Mouse (Mus musculus) bone marrow, adult 2 months (tissue): ENCODE data around the gene Mef2b. TPM values are rescaled to one million over a fixed set of nuclear protein-coding genes. Genes with fewer than 3 reads are reported as not detected.

Source experiments
- H3K27ac ChIP-seq: fragments of 200-500 bp; 2 replicates; pipeline ENCODE4 v1.5.1; 2012; ENCODE audit warnings: low read depth, mild to moderate bottlenecking, control low read depth, inconsistent platforms, low read length; ENCODE audit not compliant: control insufficient read depth, poor library complexity, insufficient read depth
- H3K4me1 ChIP-seq: fragments of 200-500 bp; 2 replicates; pipeline ENCODE4 v1.6.1; 2011; ENCODE audit warnings: low read length; ENCODE audit not compliant: control insufficient read depth, insufficient read depth
- H3K4me3 ChIP-seq: fragments of 200-500 bp; replicated peaks from 2 replicates; pipeline ENCODE3; 2011; ENCODE audit warnings: mild to moderate bottlenecking, low read depth, low read length, control low read depth; ENCODE audit not compliant: control insufficient read depth
- CTCF ChIP-seq: fragments of 200-500 bp; IDR thresholded peaks from 2 replicates; pipeline ENCODE4 v1.5.1; 2011; ENCODE audit warnings: low read length, control low read depth; ENCODE audit not compliant: control insufficient read depth, insufficient read depth
- POLR2A ChIP-seq: fragments of 200-500 bp; IDR thresholded peaks from 2 replicates; pipeline ENCODE4 v1.6.1; 2011; ENCODE audit warnings: low read depth, mild to moderate bottlenecking, control low read depth, low read length, borderline replicate concordance; ENCODE audit not compliant: control insufficient read depth
- WGBS: fragments of 180-500 bp; shearing (Covaris S2); methylation state at CpG from one replicate; pipeline ENCODE4 v1.1.7; 2018; 5-methylcytosine and 5-hydroxymethylcytosine counted together
- polyA plus RNA-seq: library from polyadenylated mRNA; stranded (reverse); fragments of >200 nt; gene quantifications from 2 replicates; pipeline ENCODE4 v1.2.4, GENCODE M21; 2011; ENCODE audit warnings: low replicate concordance; ENCODE audit not compliant: missing spikeins, insufficient read depth, insufficient read length

Mef2b gene
- polyA plus RNA-seq, 1 experiment = 2.7 TPM

GRCm38 (mm10) chr8:70128435-70128834 lies 11.1 kb upstream of the Mef2b start:
- H3K4me1 ChIP-seq = peaks cover 3% of the 10 kb centered on the region
- no peak overlapping the region for H3K4me3 ChIP-seq
- 85% methylated on average over 3 of the region's 3 CpGs for WGBS
- no peak overlapping the region for H3K27ac ChIP-seq
- TF ChIP-seq CTCF = no peak
- no peak for TF ChIP-seq POLR2A

DNA sequence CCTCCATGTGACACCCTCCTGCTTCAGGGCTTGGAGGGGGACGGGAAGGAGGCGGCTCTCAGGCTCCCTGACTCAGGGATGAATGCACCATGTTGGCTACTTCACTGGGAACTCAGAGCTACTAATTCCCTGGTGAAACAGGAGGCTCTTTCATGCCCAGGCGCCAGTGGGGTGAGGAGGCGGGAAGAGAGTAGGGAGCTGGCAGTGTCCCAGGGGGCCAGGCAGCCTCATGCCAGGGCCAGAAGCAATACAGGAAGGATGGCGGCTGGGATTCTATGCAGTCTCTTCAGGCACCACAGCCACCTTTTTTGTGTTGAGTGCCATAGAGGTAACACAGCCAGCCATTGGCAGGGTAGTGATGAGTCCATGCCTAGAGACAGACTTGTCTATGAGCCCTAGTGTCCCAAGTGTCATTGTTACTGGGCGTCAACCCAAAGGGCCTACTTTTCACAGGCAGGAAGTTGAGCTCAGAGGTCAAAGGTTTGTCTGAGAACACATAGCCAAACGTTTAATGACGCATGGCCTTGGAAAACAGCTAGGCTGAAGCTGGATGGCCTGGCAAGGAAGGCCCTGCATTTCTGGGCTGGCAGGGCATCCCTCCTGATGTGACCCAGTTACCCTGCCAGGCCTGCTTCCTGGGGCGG lies 10.1 kb upstream of the Mef2b start:
- TF ChIP-seq POLR2A (no peak), CTCF (no peak)
- Histone ChIP-seq H3K4me3 (no peak overlapping the region), H3K27ac (no peak overlapping the region), H3K4me1 (peaks cover 3% of the 10 kb centered on the region)
- WGBS = 76% methylated on average over 9 of the region's 9 CpGs

DNA sequence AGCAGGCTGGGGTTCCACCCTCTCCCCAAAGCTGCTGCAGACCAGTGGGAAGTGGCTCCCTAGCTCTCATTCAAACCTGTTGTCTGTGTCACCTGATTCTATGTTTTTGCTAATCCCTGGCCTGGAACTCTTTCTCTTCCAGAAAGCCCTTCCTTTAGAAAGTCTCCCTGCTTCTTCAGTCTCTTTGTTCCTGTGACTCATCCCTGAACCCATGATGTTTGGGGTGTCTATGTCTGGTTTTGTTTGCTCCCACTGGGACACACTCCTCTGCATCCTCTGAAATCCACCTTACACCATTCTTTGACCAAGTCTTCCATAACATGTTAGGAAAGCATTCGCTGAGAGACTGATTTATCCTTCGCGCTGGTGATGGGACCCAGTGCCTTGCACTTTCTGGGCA lies 9.4 kb upstream of the Mef2b start:
- 93% methylated on average over 3 of the region's 3 CpGs for WGBS
- H3K4me1 ChIP-seq = peaks cover 3% of the 10 kb centered on the region
- H3K27ac ChIP-seq = no peak overlapping the region
- no peak for TF ChIP-seq POLR2A
- TF ChIP-seq CTCF = no peak
- H3K4me3 ChIP-seq = no peak overlapping the region

DNA sequence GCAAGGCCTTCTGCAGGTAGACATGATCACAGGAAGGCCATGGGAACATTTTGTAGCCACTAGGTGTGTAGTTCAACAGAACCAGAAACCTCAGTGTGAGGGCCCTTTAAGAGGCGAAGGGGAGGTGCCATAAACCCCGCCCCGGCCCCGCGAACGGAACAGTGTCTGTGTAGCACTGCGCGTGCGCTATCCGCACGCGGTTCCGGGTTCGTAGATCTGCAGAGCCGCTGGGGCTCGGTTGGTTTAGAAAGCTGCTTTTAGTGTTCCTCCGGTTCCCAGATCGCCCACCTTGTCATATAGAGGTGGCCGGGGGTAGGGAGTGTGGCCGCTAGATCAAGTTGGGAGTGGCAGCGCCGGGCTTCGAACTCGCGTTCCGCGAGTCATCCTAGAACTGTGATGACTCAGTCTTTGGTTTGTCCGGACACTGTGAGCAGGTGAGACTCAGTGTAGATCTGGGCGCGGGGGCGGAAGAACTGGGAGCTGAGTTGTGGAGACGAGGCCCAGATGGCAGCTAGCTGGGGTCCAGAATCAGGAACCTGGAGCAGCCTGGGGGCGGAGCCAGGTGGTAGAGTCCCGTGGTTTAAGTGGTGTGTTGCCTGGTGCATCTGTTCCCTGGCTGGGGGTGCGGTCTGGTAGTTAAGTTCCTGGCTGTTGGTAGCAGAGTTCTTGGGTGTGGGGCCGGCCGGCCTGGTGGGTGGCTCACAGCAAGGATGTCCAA lies 8.2 kb upstream of the Mef2b start, which contains the start of gene Nr2c2ap:
Gene Nr2c2ap, plus strand, starts transcription at position 168 of the 718 bp plus-strand sequence.
- H3K27ac ChIP-seq = peak within 1 kb of the TSS; percentile 58
- peak within 1 kb of the TSS; percentile 94 for H3K4me3 ChIP-seq
- H3K4me1 ChIP-seq = peaks cover 3% of the 10 kb centered on the region
- peak; percentile 65; the same call in 1 of the 2 replicates for TF ChIP-seq POLR2A
- no peak for TF ChIP-seq CTCF
- under 1% methylated on average over 37 of the region's 37 CpGs for whole genome bisulfite sequencing

- no peak for TF ChIP-seq CTCF
- TF ChIP-seq POLR2A = 0 out of 2 replicates have a peak, but pooled peaks have one; percentile 17
- WGBS = 87% methylated on average over 5 of the region's 5 CpGs
- H3K4me1 ChIP-seq = peaks cover 3% of the 10 kb centered on the region
- H3K27ac ChIP-seq = no peak overlapping the region
- H3K4me3 ChIP-seq = no peak overlapping the region
Observed at GRCm38 (mm10) chr8:70134086-70134485, 5.4 kb upstream of the Mef2b start.

- Histone ChIP-seq H3K4me3 (no peak overlapping the region), H3K4me1 (peaks cover 3% of the 10 kb centered on the region), H3K27ac (no peak overlapping the region)
- TF ChIP-seq POLR2A (no peak), CTCF (no peak)
- 91% methylated on average over 9 of the region's 9 CpGs for whole genome bisulfite sequencing
Observed at GRCm38 (mm10) chr8:70134931-70135330, 4.6 kb upstream of the Mef2b start.

DNA sequence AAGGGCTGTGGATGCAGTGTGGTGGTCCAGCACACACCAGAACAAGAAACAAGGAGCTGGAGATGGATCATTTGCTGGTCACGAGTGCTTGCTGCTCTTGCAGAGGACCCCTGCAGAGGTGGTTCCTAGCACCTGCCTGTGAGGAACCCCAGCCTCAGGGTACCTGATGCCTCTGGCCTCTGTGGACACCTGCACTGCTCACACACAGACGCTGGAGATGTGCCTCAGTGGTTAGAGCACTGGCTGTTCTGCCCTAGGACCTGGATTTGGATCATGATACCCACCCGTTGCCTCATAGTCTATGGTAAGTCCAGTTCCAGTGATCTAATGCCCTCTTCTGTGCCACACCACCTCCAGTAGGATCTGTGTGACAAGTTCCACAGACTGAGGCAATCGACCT lies 2.9 kb upstream of the Mef2b start:
- Histone ChIP-seq H3K4me1 (peaks cover 2% of the 10 kb centered on the region; the same call in 1 of the 2 replicates), H3K4me3 (no peak overlapping the region), H3K27ac (no peak overlapping the region)
- WGBS = 78% methylated on average over 4 of the region's 4 CpGs
- TF ChIP-seq POLR2A = no peak

- peaks cover 2% of the 10 kb centered on the region; the same call in 1 of the 2 replicates for H3K4me1 ChIP-seq
- TF ChIP-seq POLR2A (no peak), CTCF (no peak)
- WGBS = 73% methylated on average over 4 of the region's 4 CpGs
Observed at GRCm38 (mm10) chr8:70137890-70138289, 1.6 kb upstream of the Mef2b start.

More at GRCm38 (mm10) chr8:70137890-70138289, 1.6 kb upstream of the Mef2b start:
- Histone ChIP-seq H3K4me3 (no peak overlapping the region), H3K27ac (no peak overlapping the region)
